Mouse (Mus musculus) lung, adult 10 weeks (tissue): ENCODE results near the gene Gpr4. TPM values are rescaled to one million over a fixed set of nuclear protein-coding genes. Genes with fewer than 3 reads are reported as not detected.

Experiments
- polyA plus RNA-seq: library from polyadenylated mRNA; stranded (reverse); fragments of 350-450 nt; fragmentation: Illumina TruSeq; extraction: RNeasy Lipid Tissue Mini Kit (QIAGEN cat#74804); gene quantifications from one replicate; pipeline ENCODE4 v1.2.3, GENCODE M21; 2014; ENCODE audit warnings: low read depth, low replicate concordance; ENCODE audit not compliant: insufficient read depth

Gpr4 gene
- polyA plus RNA-seq: 4.3 TPM

GRCm38 (mm10) chr7:19211996-19212755 is at the start of gene Gpr4:
Gene Gpr4 (plus strand): TSS chr7:19212538.

GRCm38 (mm10) chr7:19165656-19166423 is 46.5 kb upstream of the Gpr4 start, which contains the start of gene Gipr:
Gene Gipr (minus strand): TSS chr7:19166127.

GRCm38 (mm10) chr7:19175708-19176515 is 36.4 kb upstream of the Gpr4 start, which contains the start of gene Eml2:
Gene Eml2 (plus strand): TSS chr7:19176421.

GRCm38 (mm10) chr7:19227883-19228792 is 15.8 kb downstream of the Gpr4 start, which contains the start of gene Opa3:
Gene Opa3 (plus strand): TSS chr7:19228334.

GRCm38 (mm10) chr7:19271238-19272172 is 59.2 kb downstream of the Gpr4 start, which contains the start of gene Vasp:
Gene Vasp (minus strand): TSS chr7:19271817.

Other genes with a start within 250 kb of the Gpr4 start
- gene Nanos2, start 225.1 kb upstream of the Gpr4 start, polyA plus RNA-seq: not detected
- 2.8 TPM for gene Mypop, start 221.3 kb upstream of the Gpr4 start, polyA plus RNA-seq
- gene Irf2bp1, start 208.5 kb upstream of the Gpr4 start, polyA plus RNA-seq: 19.2 TPM
- gene Foxa3, start 189.0 kb upstream of the Gpr4 start, polyA plus RNA-seq: 0.19 TPM
- 35.7 TPM for gene Sympk, start 188.2 kb upstream of the Gpr4 start, polyA plus RNA-seq
- gene Rsph6a, start 157.8 kb upstream of the Gpr4 start, polyA plus RNA-seq: not detected
- gene Dmwd, start 136.3 kb upstream of the Gpr4 start, polyA plus RNA-seq: 27.0 TPM
- gene Dmpk, start 128.7 kb upstream of the Gpr4 start, polyA plus RNA-seq: 30.8 TPM
- gene Six5, start 117.9 kb upstream of the Gpr4 start, polyA plus RNA-seq: 6.2 TPM
- not detected for gene Gm4969, start 94.2 kb upstream of the Gpr4 start, polyA plus RNA-seq
- gene Fbxo46, start 92.7 kb upstream of the Gpr4 start, polyA plus RNA-seq: 5.1 TPM
- gene Qpctl, start 63.2 kb upstream of the Gpr4 start, polyA plus RNA-seq: 6.5 TPM
- 65.6 TPM for gene Snrpd2, start 62.8 kb upstream of the Gpr4 start, polyA plus RNA-seq
- gene Gipr, start 46.4 kb upstream of the Gpr4 start, polyA plus RNA-seq: 0.12 TPM
- 40.3 TPM for gene Eml2, start 36.1 kb upstream of the Gpr4 start, polyA plus RNA-seq
- 14.0 TPM for gene Opa3, start 15.8 kb downstream of the Gpr4 start, polyA plus RNA-seq
- gene Vasp, start 59.3 kb downstream of the Gpr4 start, polyA plus RNA-seq: 88.6 TPM
- gene Ppm1n, start 67.5 kb downstream of the Gpr4 start, polyA plus RNA-seq: not detected
- gene Rtn2, start 70.1 kb downstream of the Gpr4 start, polyA plus RNA-seq: 22.9 TPM
- 1.3 TPM for gene Fosb, start 97.5 kb downstream of the Gpr4 start, polyA plus RNA-seq
- 27.7 TPM for gene Ercc1, start 132.2 kb downstream of the Gpr4 start, polyA plus RNA-seq
- gene Cd3eap, start 146.9 kb downstream of the Gpr4 start, polyA plus RNA-seq: 5.7 TPM
- 2.5 TPM for gene Ppp1r13l, start 147.2 kb downstream of the Gpr4 start, polyA plus RNA-seq
- gene Ercc2, start 169.5 kb downstream of the Gpr4 start, polyA plus RNA-seq: 14.0 TPM
- gene Klc3, start 191.6 kb downstream of the Gpr4 start, polyA plus RNA-seq: 7.1 TPM
- 26.2 TPM for gene Ckm, start 192.2 kb downstream of the Gpr4 start, polyA plus RNA-seq
- gene Mark4, start 246.3 kb downstream of the Gpr4 start, polyA plus RNA-seq: 9.0 TPM